Mouse (Mus musculus) heart, postnatal 0 days (tissue): ENCODE data around the gene Zar1.

ENCODE experiments used
- CTCF ChIP-seq: IDR thresholded peaks from 2 replicates; pipeline ENCODE4 v1.5.1; 2016; ENCODE audit warnings: antibody characterized with exemption, control low read depth, low read depth
- EP300 ChIP-seq: IDR thresholded peaks from 2 replicates; pipeline ENCODE4 v1.6.1; 2016; ENCODE audit warnings: antibody characterized with exemption, low read depth

- TF ChIP-seq CTCF, result no peak
- TF ChIP-seq EP300, result no peak
These were observed 52.2 kb downstream of the Zar1 start for GRCm38 (mm10) chr5:72528896-72529295.
